Mouse (Mus musculus): ENCODE data around the gene Gadl1.

- TF ChIP-seq POLR2A (IDR thresholded peaks at IDR 0.05; ENCODE audit: insufficient read depth, low read depth, low read length) (no peak), CTCF (IDR thresholded peaks at IDR 0.05; ENCODE audit: insufficient read depth, low read depth, low read length) (no peak)
Observed at GRCm38 (mm10) chr9:115943577-115944320, 34.5 kb downstream of the Gadl1 start.
